Mouse (Mus musculus) natural killer cell, adult 2 months (primary cell): ENCODE measurements around the gene Chil5.
"Not testable (repeated sequence)": the region's sequence is repeated elsewhere in the genome, so short reads cannot be mapped to it uniquely, and the experiment has no call there.

Experiments
- DNase-seq, 2 experiments: peaks; one replicate each; pipeline ENCODE4 v3.0.0; 2022; ENCODE audit warnings: low spot score in 2 of 2

Chil5 gene

GRCm38 (mm10) chr3:106032781-106033180 lies at the start of gene Chil5:
Chil5 (minus strand) TSS chr3:106032814.
- no peak for DNase-seq

- DNase-seq: no peak
Measured at GRCm38 (mm10) chr3:106074824-106075223, 42.2 kb upstream of the Chil5 start.

GRCm38 (mm10) chr3:106070994-106071393 lies 38.4 kb upstream of the Chil5 start:
- DNase-seq: no peak

GRCm38 (mm10) chr3:106067707-106068106 lies 35.1 kb upstream of the Chil5 start:
- peak; percentile 5 to 58 for DNase-seq

- DNase-seq: no peak
Measured at GRCm38 (mm10) chr3:106057966-106058365, 25.4 kb upstream of the Chil5 start.

GRCm38 (mm10) chr3:106051896-106052295 lies 19.3 kb upstream of the Chil5 start:
- DNase-seq: no peak

GRCm38 (mm10) chr3:106040306-106040705 lies 7.7 kb upstream of the Chil5 start:
- no peak for DNase-seq

GRCm38 (mm10) chr3:106024135-106024534 lies 8.5 kb downstream of the Chil5 start:
- no peak for DNase-seq

GRCm38 (mm10) chr3:106021840-106022239 lies 10.8 kb downstream of the Chil5 start:
- DNase-seq: no peak

GRCm38 (mm10) chr3:106014546-106014945 lies 18.1 kb downstream of the Chil5 start, which contains the start of gene Pifo:
Pifo (minus strand) TSS chr3:106014646.
- no peak for DNase-seq

GRCm38 (mm10) chr3:106003360-106003759 lies 29.3 kb downstream of the Chil5 start:
- not testable (repeated sequence) for DNase-seq

GRCm38 (mm10) chr3:106001416-106002370 lies 30.9 kb downstream of the Chil5 start:
- peak; percentile 41 to 57 for DNase-seq

GRCm38 (mm10) chr3:106000707-106001375 lies 31.8 kb downstream of the Chil5 start:
- DNase-seq: peak in 1 of 2 experiments; percentile 10

GRCm38 (mm10) chr3:105994730-105995129 lies 37.9 kb downstream of the Chil5 start:
- DNase-seq: no peak

GRCm38 (mm10) chr3:105991653-105992283 lies 40.8 kb downstream of the Chil5 start:
- DNase-seq: peak; percentile 38 to 64

- DNase-seq: not testable (repeated sequence)
Measured at GRCm38 (mm10) chr3:105989611-105990010, 43.0 kb downstream of the Chil5 start.

- DNase-seq: no peak
Measured at GRCm38 (mm10) chr3:105974174-105974573, 58.4 kb downstream of the Chil5 start.

- DNase-seq: no peak
Measured at GRCm38 (mm10) chr3:105973411-105973810, 59.2 kb downstream of the Chil5 start, which contains the start of gene Ovgp1. Ovgp1 (plus strand) TSS chr3:105973711.

- no peak for DNase-seq
Measured at GRCm38 (mm10) chr3:105971831-105972446, 60.7 kb downstream of the Chil5 start.
